Mouse (Mus musculus): ENCODE results near the gene 6430571L13Rik.

GRCm38 (mm10) chr9:107349321-107349720 lies 8.9 kb downstream of the 6430571L13Rik start:
- TF ChIP-seq EP300 (IDR thresholded peaks at IDR 0.05; ENCODE audit: low read depth) (no peak), CTCF (IDR thresholded peaks at IDR 0.05; ENCODE audit: low read depth) (no peak)

Measured in liver, embryonic 14.5 days (tissue).